Mouse (Mus musculus): ENCODE measurements around the gene Zbtb7b. TPM values are rescaled to one million over a fixed set of nuclear protein-coding genes. Genes with fewer than 3 reads are reported as not detected.

Gene Zbtb7b
- polyA plus RNA-seq, 1 experiment from 2014 or later: 1.8 TPM

DNA sequence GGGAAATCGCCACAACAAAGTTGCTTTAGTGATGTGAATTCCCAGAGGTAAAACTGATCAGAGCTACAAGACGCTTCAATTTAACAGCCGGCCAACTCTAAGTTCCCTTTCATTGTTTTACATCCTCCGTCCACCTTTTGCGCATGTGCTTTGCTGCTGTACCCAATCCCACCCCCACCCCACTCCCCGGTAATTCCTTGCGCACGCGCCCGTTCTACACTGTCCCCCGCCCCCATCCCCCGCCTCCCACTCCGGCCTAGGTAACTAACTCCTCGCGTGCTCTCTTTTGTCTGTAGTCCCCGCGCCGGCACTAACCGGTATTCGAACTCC, 23.2 kb upstream of the Zbtb7b start:
- Histone ChIP-seq H3K9me3 (replicated peaks) (0 out of 2 replicates have a peak, but pooled peaks cover 2% of the 10 kb centered on the region), H3K27ac (peak overlapping the region; percentile 98), H3K4me3 (replicated peaks) (peak overlapping the region; percentile 76), H3K36me3 (peaks cover 47% of the 10 kb centered on the region), H3K4me2 (peak overlapping the region; percentile 97), H3K9ac (peak overlapping the region; percentile 89), H3K27me3 (no peaks in the 10 kb centered on the region), H3K4me1 (replicated peaks) (peaks cover 56% of the 10 kb centered on the region)
- WGBS (ENCODE audit: insufficient replicate concordance): under 1% methylated on average over 20 of the region's 20 CpGs
- peak; percentile 6 for ATAC-seq (ENCODE audit: low read depth)
- no peak for DNase-seq

DNA sequence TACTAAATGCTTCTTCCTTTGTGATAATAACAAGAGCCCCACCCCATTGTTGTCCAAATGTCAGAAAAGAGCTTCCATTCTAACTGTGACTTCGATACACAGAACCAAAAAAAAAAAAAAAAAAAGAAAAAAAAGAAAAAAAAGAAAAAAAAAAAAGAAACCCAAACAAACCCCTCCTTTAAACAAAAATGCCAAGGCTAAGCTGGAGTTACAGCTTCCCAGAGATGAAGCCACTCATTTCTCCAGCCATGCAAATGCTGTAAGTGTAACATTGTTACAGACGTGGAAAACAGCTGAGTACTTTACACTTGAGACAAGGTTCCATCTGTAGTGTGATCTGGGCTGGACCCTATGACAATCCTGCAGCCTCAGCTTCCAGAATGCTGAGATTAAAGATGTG, 22.6 kb upstream of the Zbtb7b start:
- peak overlapping the region; percentile 76 for H3K4me3 ChIP-seq (replicated peaks)
- H3K27me3 ChIP-seq: no peaks in the 10 kb centered on the region
- H3K9ac ChIP-seq: peak overlapping the region; percentile 89
- peaks cover 46% of the 10 kb centered on the region for H3K36me3 ChIP-seq
- peaks cover 54% of the 10 kb centered on the region for H3K4me1 ChIP-seq (replicated peaks)
- ATAC-seq (ENCODE audit: low read depth): no peak
- DNase-seq: no peak
- H3K9me3 ChIP-seq (replicated peaks): 0 out of 2 replicates have a peak, but pooled peaks cover 2% of the 10 kb centered on the region
- 12% methylated on average over 2 of the region's 2 CpGs for whole genome bisulfite sequencing (ENCODE audit: insufficient replicate concordance)
- H3K27ac ChIP-seq: peak overlapping the region; percentile 98
- H3K4me2 ChIP-seq: peak overlapping the region; percentile 97

DNA sequence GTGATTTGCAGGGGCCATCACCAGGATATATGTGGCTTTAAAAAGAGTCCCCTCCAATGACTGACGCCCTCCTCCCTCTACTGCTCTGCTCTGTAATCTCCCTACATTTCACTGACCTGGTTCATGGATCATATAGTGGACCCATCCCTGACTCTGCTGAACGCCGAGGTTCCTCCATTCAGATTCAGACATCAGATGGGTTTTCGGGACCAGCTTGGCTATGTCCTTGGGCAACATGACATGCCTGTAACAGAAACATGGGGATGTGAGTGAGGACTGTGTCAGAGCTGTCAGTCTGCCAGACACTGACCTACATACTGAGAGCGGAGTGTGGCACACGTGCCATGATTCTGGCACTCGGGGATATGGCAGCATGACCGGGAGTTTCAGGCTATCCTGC, 21.6 kb upstream of the Zbtb7b start:
- Histone ChIP-seq H3K4me1 (replicated peaks) (peaks cover 50% of the 10 kb centered on the region), H3K4me3 (replicated peaks) (peak overlapping the region; percentile 76), H3K4me2 (peak overlapping the region; percentile 97), H3K27me3 (no peaks in the 10 kb centered on the region), H3K36me3 (peaks cover 40% of the 10 kb centered on the region), H3K9me3 (replicated peaks) (0 out of 2 replicates have a peak, but pooled peaks cover 2% of the 10 kb centered on the region), H3K9ac (no peak overlapping the region; the same call in 1 of the 2 replicates), H3K27ac (no peak overlapping the region)
- DNase-seq: no peak
- ATAC-seq (ENCODE audit: low read depth): no peak
- WGBS (ENCODE audit: insufficient replicate concordance): 92% methylated on average over 8 of the region's 8 CpGs

DNA sequence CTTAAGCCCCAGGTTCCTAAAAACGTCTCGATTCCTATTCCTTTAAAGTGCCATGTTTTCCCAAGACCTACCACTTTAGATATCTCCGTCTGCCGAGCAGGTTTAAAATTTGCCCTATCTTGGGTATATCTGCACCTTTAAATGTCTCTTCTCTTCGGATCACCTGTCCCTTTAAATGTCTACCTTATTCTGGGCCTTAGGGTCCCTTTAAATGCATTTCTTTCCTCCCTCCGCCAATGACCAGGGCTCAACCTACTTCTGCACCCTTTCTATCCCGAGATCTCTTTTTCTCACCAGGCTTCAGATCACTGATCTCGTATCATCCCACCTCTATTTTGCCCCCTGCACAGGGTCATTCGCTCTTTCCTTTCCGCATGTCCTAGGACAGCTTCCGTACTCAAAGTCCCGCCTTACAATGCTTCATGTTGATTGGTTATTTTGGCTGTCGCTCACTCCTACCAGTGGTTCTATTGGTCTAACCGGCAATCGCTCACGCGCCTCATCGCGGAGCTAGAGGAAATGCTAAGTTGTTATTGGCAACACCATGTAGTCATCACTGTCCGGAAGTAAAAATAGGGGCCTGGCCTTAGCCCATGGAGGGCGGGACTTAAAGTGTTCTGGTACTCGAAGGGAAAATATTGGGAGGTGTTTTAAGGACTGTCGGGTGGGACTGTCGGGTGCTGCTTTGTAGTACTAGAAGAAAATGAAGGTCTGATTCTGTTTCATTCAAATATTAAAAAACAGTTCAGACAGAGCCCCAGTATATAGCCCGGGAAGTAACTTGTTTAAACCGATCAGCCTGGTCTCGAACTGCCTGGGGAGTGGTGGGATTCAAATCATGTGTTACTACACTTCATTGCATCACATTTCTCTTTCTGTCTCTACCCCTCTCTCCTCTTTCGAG, 17.2 kb upstream of the Zbtb7b start, which contains the start of gene Flad1:
Flad1 (minus strand) TSS at position 381 of the 904 bp plus-strand sequence.
- H3K4me2 ChIP-seq: peak within 1 kb of the TSS; percentile 85
- ATAC-seq (ENCODE audit: low read depth) (peak; percentile 100), DNase-seq (peak; percentile 97)
- H3K9ac ChIP-seq: peak within 1 kb of the TSS; percentile 74
- WGBS (ENCODE audit: insufficient replicate concordance): 5% methylated on average over 28 of the region's 28 CpGs
- H3K27me3 ChIP-seq: no peaks in the 10 kb centered on the region
- 0 out of 2 replicates have a peak, but pooled peaks cover 2% of the 10 kb centered on the region for H3K9me3 ChIP-seq (replicated peaks)
- peak within 1 kb of the TSS; percentile 70 for H3K27ac ChIP-seq
- H3K36me3 ChIP-seq: peaks cover 61% of the 10 kb centered on the region
- peak within 1 kb of the TSS; percentile 68 for H3K4me3 ChIP-seq (replicated peaks)
- peaks cover 41% of the 10 kb centered on the region for H3K4me1 ChIP-seq (replicated peaks)

GRCm38 (mm10) chr3:89410864-89411263, 16.3 kb upstream of the Zbtb7b start:
- H3K36me3 ChIP-seq: peaks cover 58% of the 10 kb centered on the region

GRCm38 (mm10) chr3:89409701-89410100, 15.1 kb upstream of the Zbtb7b start:
- Histone ChIP-seq H3K9ac (no peak overlapping the region), H3K9me3 (replicated peaks) (0 out of 2 replicates have a peak, but pooled peaks cover 2% of the 10 kb centered on the region), H3K27me3 (no peaks in the 10 kb centered on the region), H3K27ac (no peak overlapping the region), H3K4me2 (0 out of 2 replicates have a peak overlapping the region, but pooled peaks have one; percentile 85), H3K4me3 (replicated peaks) (no peak overlapping the region), H3K4me1 (replicated peaks) (peaks cover 31% of the 10 kb centered on the region), H3K36me3 (peaks cover 57% of the 10 kb centered on the region)
- ATAC-seq (ENCODE audit: low read depth): no peak
- 78% methylated on average over 3 of the region's 3 CpGs for WGBS (ENCODE audit: insufficient replicate concordance)
- no peak for DNase-seq

More at GRCm38 (mm10) chr3:89410864-89411263, 16.3 kb upstream of the Zbtb7b start:
- ATAC-seq (ENCODE audit: low read depth) (no peak), DNase-seq (no peak)
- 0 out of 2 replicates have a peak, but pooled peaks cover 2% of the 10 kb centered on the region for H3K9me3 ChIP-seq (replicated peaks)
- H3K9ac ChIP-seq: peak overlapping the region; percentile 74
- peak overlapping the region; percentile 68 for H3K4me3 ChIP-seq (replicated peaks)
- H3K27me3 ChIP-seq: no peaks in the 10 kb centered on the region
- H3K27ac ChIP-seq: peak overlapping the region; percentile 56; the same call in 1 of the 2 replicates
- WGBS (ENCODE audit: insufficient replicate concordance): 68% methylated on average over 10 of the region's 10 CpGs
- H3K4me1 ChIP-seq (replicated peaks): peaks cover 32% of the 10 kb centered on the region
- peak overlapping the region; percentile 85 for H3K4me2 ChIP-seq

GRCm38 (mm10) chr3:89408448-89408847, 13.9 kb upstream of the Zbtb7b start:
- Histone ChIP-seq H3K9me3 (replicated peaks) (no peaks in the 10 kb centered on the region), H3K36me3 (peaks cover 54% of the 10 kb centered on the region), H3K4me2 (no peak overlapping the region), H3K9ac (no peak overlapping the region), H3K4me3 (replicated peaks) (no peak overlapping the region), H3K4me1 (replicated peaks) (peaks cover 31% of the 10 kb centered on the region), H3K27ac (no peak overlapping the region), H3K27me3 (no peaks in the 10 kb centered on the region)
- ATAC-seq (ENCODE audit: low read depth): no peak
- DNase-seq: no peak
- WGBS (ENCODE audit: insufficient replicate concordance): 75% methylated on average over 16 of the region's 16 CpGs

DNA sequence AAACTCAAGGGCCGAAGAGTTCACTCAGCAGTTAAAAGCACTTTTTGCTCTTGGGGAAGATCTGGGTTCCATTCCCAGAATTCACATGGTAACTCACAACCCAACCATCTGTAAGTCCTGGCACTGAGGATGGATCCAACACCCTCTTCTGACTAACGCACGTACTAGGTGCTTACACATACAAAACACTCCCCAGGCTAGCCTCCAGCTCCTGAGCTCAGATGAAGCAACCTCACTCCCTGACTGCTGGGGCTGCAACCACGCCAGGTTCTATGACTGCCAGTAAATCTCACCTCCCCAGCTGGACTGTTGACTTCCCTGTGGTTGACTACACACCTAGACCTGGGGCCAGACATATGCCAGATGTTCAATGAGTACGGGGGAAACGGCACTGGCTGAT, 12.3 kb upstream of the Zbtb7b start:
- 81% methylated on average over 6 of the region's 6 CpGs for WGBS (ENCODE audit: insufficient replicate concordance)
- Histone ChIP-seq H3K9ac (no peak overlapping the region), H3K4me1 (replicated peaks) (peaks cover 24% of the 10 kb centered on the region), H3K36me3 (peaks cover 64% of the 10 kb centered on the region), H3K27ac (no peak overlapping the region), H3K4me3 (replicated peaks) (no peak overlapping the region), H3K4me2 (no peak overlapping the region), H3K9me3 (replicated peaks) (no peaks in the 10 kb centered on the region), H3K27me3 (no peaks in the 10 kb centered on the region)
- ATAC-seq (ENCODE audit: low read depth): no peak
- no peak for DNase-seq

DNA sequence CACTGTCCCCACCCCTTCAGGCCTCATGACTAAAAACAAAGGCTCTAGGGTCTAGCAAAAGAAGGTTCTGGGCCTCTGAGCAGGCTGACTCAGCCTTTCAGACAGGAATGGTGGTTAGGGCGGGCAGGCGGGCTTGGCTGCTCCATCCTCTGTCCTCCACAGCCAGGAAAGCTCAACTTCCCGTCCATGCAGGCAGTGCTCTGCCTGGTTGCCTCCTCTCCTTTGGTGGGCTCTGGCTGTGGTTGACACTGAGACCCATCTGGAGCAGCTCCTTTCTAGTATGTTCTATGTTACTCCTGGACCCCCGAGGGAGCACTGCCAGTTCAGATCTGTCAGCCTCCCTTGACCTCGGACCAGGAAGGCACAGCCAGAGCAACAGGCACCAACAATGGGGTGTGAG, 8.1 kb upstream of the Zbtb7b start, which contains the start of gene Lenep:
Lenep (minus strand) TSS at position 101 of the 400 bp plus-strand sequence.
- Histone ChIP-seq H3K27me3 (no peaks in the 10 kb centered on the region), H3K4me1 (replicated peaks) (0 out of 2 replicates have a peak, but pooled peaks cover 2% of the 10 kb centered on the region), H3K4me3 (replicated peaks) (no peak within 1 kb of the TSS), H3K9ac (no peak within 1 kb of the TSS), H3K4me2 (no peak within 1 kb of the TSS), H3K9me3 (replicated peaks) (no peaks in the 10 kb centered on the region), H3K36me3 (peaks cover 64% of the 10 kb centered on the region), H3K27ac (no peak within 1 kb of the TSS)
- DNase-seq (no peak), ATAC-seq (ENCODE audit: low read depth) (no peak)
- WGBS (ENCODE audit: insufficient replicate concordance): 66% methylated on average over 5 of the region's 5 CpGs

GRCm38 (mm10) chr3:89401329-89401728, 6.8 kb upstream of the Zbtb7b start:
- H3K4me2 ChIP-seq: no peak overlapping the region
- H3K36me3 ChIP-seq: peaks cover 53% of the 10 kb centered on the region
- no peak for DNase-seq

DNA sequence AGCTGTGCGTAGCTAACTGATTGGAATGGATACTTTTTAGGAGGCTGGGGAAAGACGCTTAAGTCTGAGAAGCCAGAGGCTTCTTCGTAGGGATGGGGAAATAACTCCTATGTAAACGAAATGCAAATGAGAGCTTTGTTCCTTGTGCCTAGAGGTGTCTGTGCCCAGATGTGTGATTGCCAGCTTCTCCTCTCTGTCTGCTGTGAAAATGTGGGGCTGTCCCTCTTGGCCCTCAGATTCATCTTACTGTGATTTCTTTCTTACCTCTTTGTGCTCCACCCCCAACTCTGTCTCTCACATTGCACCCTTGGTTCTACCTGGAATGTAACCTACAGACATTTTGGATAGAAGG, 2.1 kb upstream of the Zbtb7b start:
- Histone ChIP-seq H3K9ac (peak overlapping the region; percentile 78; the same call in 1 of the 2 replicates), H3K4me1 (replicated peaks) (peaks cover 50% of the 10 kb centered on the region), H3K27me3 (peaks cover 20% of the 10 kb centered on the region), H3K9me3 (replicated peaks) (no peaks in the 10 kb centered on the region), H3K27ac (no peak overlapping the region), H3K4me2 (peak overlapping the region; percentile 94), H3K36me3 (peaks cover 10% of the 10 kb centered on the region; the same call in 1 of the 2 replicates), H3K4me3 (replicated peaks) (peak overlapping the region; percentile 65)
- no peak for DNase-seq
- WGBS (ENCODE audit: insufficient replicate concordance): under 1% methylated on average over 4 of the region's 4 CpGs
- ATAC-seq (ENCODE audit: low read depth): no peak

More at GRCm38 (mm10) chr3:89401329-89401728, 6.8 kb upstream of the Zbtb7b start:
- ATAC-seq (ENCODE audit: low read depth): no peak
- Histone ChIP-seq H3K4me3 (replicated peaks) (no peak overlapping the region), H3K27ac (no peak overlapping the region), H3K9me3 (replicated peaks) (no peaks in the 10 kb centered on the region), H3K4me1 (replicated peaks) (peaks cover 9% of the 10 kb centered on the region), H3K27me3 (no peaks in the 10 kb centered on the region), H3K9ac (no peak overlapping the region)
- WGBS (ENCODE audit: insufficient replicate concordance): 82% methylated on average over 7 of the region's 7 CpGs

All from liver, embryonic 13.5 days (tissue).